Mouse (Mus musculus): ENCODE results near the gene Per1. TPM values are rescaled to one million over a fixed set of nuclear protein-coding genes. Genes with fewer than 3 reads are reported as not detected.

Per1 gene
- polyA plus RNA-seq, 1 experiment from 2014 or later: 6.1 TPM

GRCm38 (mm10) chr11:69059357-69059974, 35.6 kb upstream of the Per1 start, which contains the start of gene Borcs6:
TSS of gene Borcs6 (plus strand) at chr11:69059717.
- under 1% methylated on average over 64 of the region's 64 CpGs for WGBS
- peak; percentile 98 for DNase-seq (ENCODE audit: low spot score)
- peaks cover 37% of the 10 kb centered on the region for H3K4me1 ChIP-seq
- H3K27me3 ChIP-seq (replicated peaks; ENCODE audit: low read depth, poor library complexity, severe bottlenecking): peaks cover 9% of the 10 kb centered on the region
- peak within 1 kb of the TSS; percentile 89 for H3K27ac ChIP-seq (replicated peaks)
- H3K9me3 ChIP-seq: no peaks in the 10 kb centered on the region
- peaks cover 3% of the 10 kb centered on the region for H3K36me3 ChIP-seq (replicated peaks)
- H3K4me3 ChIP-seq: peak within 1 kb of the TSS; percentile 90

- Histone ChIP-seq H3K27ac (replicated peaks) (peak overlapping the region; percentile 89), H3K36me3 (replicated peaks) (no peaks in the 10 kb centered on the region; the same call in 1 of the 2 replicates), H3K9me3 (no peaks in the 10 kb centered on the region), H3K4me1 (peaks cover 42% of the 10 kb centered on the region), H3K27me3 (replicated peaks; ENCODE audit: low read depth, poor library complexity, severe bottlenecking) (peaks cover 9% of the 10 kb centered on the region), H3K4me3 (peak overlapping the region; percentile 90)
- WGBS: under 1% methylated on average over 49 of the region's 49 CpGs
- DNase-seq (ENCODE audit: low spot score): no peak
These were observed 35.0 kb upstream of the Per1 start for GRCm38 (mm10) chr11:69059975-69060411.

GRCm38 (mm10) chr11:69060448-69061254, 34.4 kb upstream of the Per1 start:
- H3K4me1 ChIP-seq: peaks cover 42% of the 10 kb centered on the region
- peak overlapping the region; percentile 89 for H3K27ac ChIP-seq (replicated peaks)
- DNase-seq (ENCODE audit: low spot score): peak; percentile 60
- no peaks in the 10 kb centered on the region for H3K36me3 ChIP-seq (replicated peaks)
- under 1% methylated on average over 40 of the region's 40 CpGs for WGBS
- no peaks in the 10 kb centered on the region for H3K9me3 ChIP-seq
- H3K4me3 ChIP-seq: peak overlapping the region; percentile 90
- H3K27me3 ChIP-seq (replicated peaks; ENCODE audit: low read depth, poor library complexity, severe bottlenecking): peaks cover 9% of the 10 kb centered on the region

GRCm38 (mm10) chr11:69061255-69061912, 33.6 kb upstream of the Per1 start:
- no peaks in the 10 kb centered on the region for H3K9me3 ChIP-seq
- WGBS: 8% methylated on average over 17 of the region's 17 CpGs
- H3K27me3 ChIP-seq (replicated peaks; ENCODE audit: low read depth, poor library complexity, severe bottlenecking): peaks cover 9% of the 10 kb centered on the region
- DNase-seq (ENCODE audit: low spot score): no peak
- H3K4me3 ChIP-seq: peak overlapping the region; percentile 90
- H3K4me1 ChIP-seq: peaks cover 48% of the 10 kb centered on the region
- no peaks in the 10 kb centered on the region for H3K36me3 ChIP-seq (replicated peaks)
- 0 out of 2 replicates have a peak overlapping the region, but pooled peaks have one; percentile 89 for H3K27ac ChIP-seq (replicated peaks)

- Histone ChIP-seq H3K9me3 (no peaks in the 10 kb centered on the region), H3K27me3 (replicated peaks; ENCODE audit: low read depth, poor library complexity, severe bottlenecking) (peaks cover 9% of the 10 kb centered on the region), H3K36me3 (replicated peaks) (no peaks in the 10 kb centered on the region), H3K4me3 (peak overlapping the region; percentile 90), H3K4me1 (peaks cover 56% of the 10 kb centered on the region), H3K27ac (replicated peaks) (peak overlapping the region; percentile 48; the same call in 1 of the 2 replicates)
- DNase-seq (ENCODE audit: low spot score): peak; percentile 76
- under 1% methylated on average over 17 of the region's 17 CpGs for WGBS
These were observed 32.7 kb upstream of the Per1 start for GRCm38 (mm10) chr11:69062194-69062760.

- under 1% methylated on average over 19 of the region's 19 CpGs for WGBS
- H3K4me3 ChIP-seq: peak overlapping the region; percentile 90
- peak overlapping the region; percentile 76; the same call in 1 of the 2 replicates for H3K27ac ChIP-seq (replicated peaks)
- H3K9me3 ChIP-seq: no peaks in the 10 kb centered on the region
- H3K27me3 ChIP-seq (replicated peaks; ENCODE audit: low read depth, poor library complexity, severe bottlenecking): peaks cover 9% of the 10 kb centered on the region
- DNase-seq (ENCODE audit: low spot score): peak; percentile 92
- H3K36me3 ChIP-seq (replicated peaks): no peaks in the 10 kb centered on the region
- peaks cover 61% of the 10 kb centered on the region for H3K4me1 ChIP-seq
These were observed 32.2 kb upstream of the Per1 start for GRCm38 (mm10) chr11:69062761-69063224.

- peak overlapping the region; percentile 90 for H3K4me3 ChIP-seq
- peaks cover 9% of the 10 kb centered on the region for H3K27me3 ChIP-seq (replicated peaks; ENCODE audit: low read depth, poor library complexity, severe bottlenecking)
- H3K4me1 ChIP-seq: peaks cover 57% of the 10 kb centered on the region
- no peaks in the 10 kb centered on the region for H3K36me3 ChIP-seq (replicated peaks)
- under 1% methylated on average over 31 of the region's 31 CpGs for WGBS
- DNase-seq (ENCODE audit: low spot score): peak; percentile 93
- no peaks in the 10 kb centered on the region for H3K9me3 ChIP-seq
- peak overlapping the region; percentile 81 for H3K27ac ChIP-seq (replicated peaks)
These were observed 31.4 kb upstream of the Per1 start for GRCm38 (mm10) chr11:69063413-69064201.

- Histone ChIP-seq H3K4me3 (peak overlapping the region; percentile 90), H3K4me1 (peaks cover 54% of the 10 kb centered on the region), H3K9me3 (no peaks in the 10 kb centered on the region), H3K27ac (replicated peaks) (peak overlapping the region; percentile 81; the same call in 1 of the 2 replicates), H3K27me3 (replicated peaks; ENCODE audit: low read depth, poor library complexity, severe bottlenecking) (peaks cover 9% of the 10 kb centered on the region), H3K36me3 (replicated peaks) (no peaks in the 10 kb centered on the region)
- WGBS: 43% methylated on average over 9 of the region's 9 CpGs
- no peak for DNase-seq (ENCODE audit: low spot score)
These were observed 30.5 kb upstream of the Per1 start for GRCm38 (mm10) chr11:69064259-69065133.

GRCm38 (mm10) chr11:69065394-69065925, 29.6 kb upstream of the Per1 start:
- 63% methylated on average over 3 of the region's 3 CpGs for WGBS
- H3K9me3 ChIP-seq: no peaks in the 10 kb centered on the region
- no peak overlapping the region for H3K27ac ChIP-seq (replicated peaks)
- peaks cover 9% of the 10 kb centered on the region for H3K27me3 ChIP-seq (replicated peaks; ENCODE audit: low read depth, poor library complexity, severe bottlenecking)
- peaks cover 56% of the 10 kb centered on the region for H3K4me1 ChIP-seq
- H3K36me3 ChIP-seq (replicated peaks): no peaks in the 10 kb centered on the region
- peak overlapping the region; percentile 63 for H3K4me3 ChIP-seq
- DNase-seq (ENCODE audit: low spot score): no peak

- Histone ChIP-seq H3K36me3 (replicated peaks) (no peaks in the 10 kb centered on the region), H3K27me3 (replicated peaks; ENCODE audit: low read depth, poor library complexity, severe bottlenecking) (peaks cover 3% of the 10 kb centered on the region), H3K4me3 (peak overlapping the region; percentile 63), H3K4me1 (peaks cover 53% of the 10 kb centered on the region), H3K9me3 (no peaks in the 10 kb centered on the region), H3K27ac (replicated peaks) (peak overlapping the region; percentile 57; the same call in 1 of the 2 replicates)
- 2% methylated on average over 29 of the region's 29 CpGs for WGBS
- peak; percentile 45 for DNase-seq (ENCODE audit: low spot score)
These were observed 28.7 kb upstream of the Per1 start for GRCm38 (mm10) chr11:69066163-69066861.

Measured in embryonic facial prominence, embryonic 10.5 days (tissue).